Mouse (Mus musculus) bone marrow, adult 2 months (tissue): ENCODE results near the gene Cercam. TPM values are rescaled to one million over a fixed set of nuclear protein-coding genes. Genes with fewer than 3 reads are reported as not detected.

Source experiments
- H3K27ac ChIP-seq: fragments of 200-500 bp; 2 replicates; pipeline ENCODE4 v1.5.1; 2012; ENCODE audit warnings: low read depth, mild to moderate bottlenecking, control low read depth, inconsistent platforms, low read length; ENCODE audit not compliant: control insufficient read depth, poor library complexity, insufficient read depth
- H3K4me1 ChIP-seq: fragments of 200-500 bp; 2 replicates; pipeline ENCODE4 v1.6.1; 2011; ENCODE audit warnings: low read length; ENCODE audit not compliant: control insufficient read depth, insufficient read depth
- H3K4me3 ChIP-seq: fragments of 200-500 bp; replicated peaks from 2 replicates; pipeline ENCODE3; 2011; ENCODE audit warnings: mild to moderate bottlenecking, low read depth, low read length, control low read depth; ENCODE audit not compliant: control insufficient read depth
- CTCF ChIP-seq: fragments of 200-500 bp; IDR thresholded peaks from 2 replicates; pipeline ENCODE4 v1.5.1; 2011; ENCODE audit warnings: low read length, control low read depth; ENCODE audit not compliant: control insufficient read depth, insufficient read depth
- POLR2A ChIP-seq: fragments of 200-500 bp; IDR thresholded peaks from 2 replicates; pipeline ENCODE4 v1.6.1; 2011; ENCODE audit warnings: low read depth, mild to moderate bottlenecking, control low read depth, low read length, borderline replicate concordance; ENCODE audit not compliant: control insufficient read depth
- WGBS: fragments of 180-500 bp; shearing (Covaris S2); methylation state at CpG from one replicate; pipeline ENCODE4 v1.1.7; 2018; 5-methylcytosine and 5-hydroxymethylcytosine counted together
- polyA plus RNA-seq: library from polyadenylated mRNA; stranded (reverse); fragments of >200 nt; gene quantifications from 2 replicates; pipeline ENCODE4 v1.2.4, GENCODE M21; 2011; ENCODE audit warnings: low replicate concordance; ENCODE audit not compliant: missing spikeins, insufficient read depth, insufficient read length

Cercam gene
- polyA plus RNA-seq, 1 experiment: 12.9 TPM

DNA sequence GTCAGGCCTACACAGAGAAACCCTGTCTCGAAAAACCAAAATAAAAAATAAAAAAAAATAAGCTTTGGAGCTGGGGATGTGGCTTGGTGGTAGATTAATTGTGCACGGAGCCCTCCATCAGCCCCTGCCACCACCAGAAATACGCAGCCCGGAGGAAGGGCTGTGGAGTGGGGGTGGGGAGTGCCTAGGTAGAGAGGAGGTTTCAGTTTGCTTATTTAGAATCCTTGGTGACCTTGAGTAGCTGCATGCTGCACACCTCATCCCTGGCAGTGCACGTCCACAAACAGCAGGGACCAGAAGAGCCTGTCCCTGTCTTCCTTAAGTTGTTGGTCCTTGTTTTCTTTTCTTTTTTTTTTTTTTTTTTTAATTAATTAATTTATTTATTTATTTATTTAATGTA lies 35.2 kb upstream of the Cercam start:
- TF ChIP-seq CTCF (no peak), POLR2A (no peak)
- Histone ChIP-seq H3K4me3 (no peak overlapping the region), H3K4me1 (no peaks in the 10 kb centered on the region), H3K27ac (no peak overlapping the region)
- 88% methylated on average over 5 of the region's 5 CpGs for WGBS

DNA sequence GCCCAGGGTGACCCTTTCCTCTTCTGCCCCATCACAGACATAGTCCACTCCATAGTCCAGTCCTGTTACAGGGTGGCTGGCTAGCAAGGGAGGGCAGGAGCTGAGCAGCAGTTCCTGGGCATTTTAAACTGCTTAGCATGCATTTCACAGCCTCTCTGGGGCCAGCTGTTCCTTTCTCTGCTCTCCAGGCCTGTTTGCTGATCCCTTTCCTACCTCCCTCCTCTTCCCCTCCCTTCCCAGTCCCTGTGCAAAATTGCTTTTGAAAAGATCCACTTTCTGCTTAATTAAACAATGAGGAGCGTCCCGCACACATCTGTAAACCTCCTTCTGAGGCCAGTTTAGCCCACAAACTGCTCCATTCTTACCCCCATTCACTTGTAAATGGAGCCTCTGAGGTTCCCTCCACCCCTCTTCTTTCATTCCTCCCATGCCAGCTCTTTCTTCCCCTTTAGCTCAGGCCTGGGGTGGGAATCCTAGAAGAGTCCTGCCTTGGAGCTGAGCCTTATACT lies 33.5 kb upstream of the Cercam start:
- TF ChIP-seq CTCF (no peak), POLR2A (no peak)
- 90% methylated on average over 2 of the region's 2 CpGs for WGBS

DNA sequence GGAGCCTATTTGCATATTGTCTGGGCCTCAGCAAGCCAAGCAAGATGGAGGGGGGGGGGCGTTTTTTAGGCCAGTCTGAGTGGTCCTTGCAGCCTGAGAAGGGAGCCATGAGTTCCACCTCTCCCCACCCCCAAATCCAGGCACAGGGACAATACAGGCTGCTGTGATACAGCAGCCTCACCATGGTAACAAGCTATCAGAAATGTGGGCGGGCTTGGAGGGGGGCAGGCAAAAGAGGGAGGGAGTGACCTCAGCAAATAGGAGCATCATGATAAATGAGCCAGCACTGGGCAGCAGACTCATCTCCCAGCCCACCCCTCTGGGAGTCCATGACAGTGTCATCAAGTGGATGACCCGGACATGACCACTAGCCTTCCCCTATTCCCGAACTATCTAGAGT lies 29.5 kb upstream of the Cercam start:
- no peaks in the 10 kb centered on the region for H3K4me1 ChIP-seq
- H3K27ac ChIP-seq: no peak overlapping the region; the same call in 1 of the 2 replicates
- no peak overlapping the region for H3K4me3 ChIP-seq
- no peak for TF ChIP-seq POLR2A
- TF ChIP-seq CTCF: no peak
- WGBS: 73% methylated on average over 4 of the region's 4 CpGs

More for the DNA sequence above, 33.5 kb upstream of the Cercam start:
- no peaks in the 10 kb centered on the region for H3K4me1 ChIP-seq
- H3K27ac ChIP-seq: no peak overlapping the region
- no peak overlapping the region for H3K4me3 ChIP-seq

DNA sequence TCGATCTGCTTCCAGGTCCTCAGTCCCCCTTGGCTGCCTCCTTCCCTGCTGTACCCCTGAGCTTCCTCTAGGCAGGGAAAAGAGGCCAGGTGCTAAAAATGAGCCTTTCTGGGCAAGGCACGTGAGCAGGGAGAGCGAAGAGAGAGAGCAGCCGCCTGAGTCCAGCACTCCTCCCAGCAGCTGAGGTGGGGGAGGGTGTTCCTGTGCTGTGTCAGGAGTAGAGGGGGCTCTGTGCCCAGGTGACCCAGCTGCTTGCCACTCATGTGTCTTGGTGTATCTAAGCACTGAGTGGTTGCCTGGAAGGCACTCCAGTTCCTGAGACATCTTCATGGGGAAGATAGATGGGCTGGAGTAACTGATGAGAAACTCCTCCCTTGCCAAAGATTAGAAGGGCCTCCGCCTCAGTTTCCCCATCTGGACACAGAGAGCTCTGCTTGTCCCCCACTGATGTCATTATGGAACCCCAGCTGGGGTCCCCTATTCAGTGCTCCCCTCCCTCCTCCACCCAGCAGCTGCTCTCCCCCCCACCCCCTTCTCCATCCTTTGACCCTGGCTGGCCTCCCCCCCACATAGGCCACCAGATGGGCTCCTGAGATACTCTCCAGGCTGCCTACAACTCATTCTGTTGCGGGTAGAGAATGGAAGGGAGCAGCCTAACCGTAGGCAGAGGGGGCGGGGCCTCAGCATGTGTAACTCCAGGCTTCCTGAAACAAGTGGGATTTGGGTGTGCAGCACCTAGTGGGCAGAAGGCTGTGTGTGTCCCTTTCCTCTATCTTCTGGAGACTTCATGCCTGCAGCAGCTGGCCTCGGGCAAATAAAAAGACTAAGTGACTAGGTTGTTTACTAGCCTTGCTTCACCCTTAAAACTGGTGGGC lies 25.5 kb upstream of the Cercam start:
- TF ChIP-seq POLR2A (no peak), CTCF (no peak)
- Histone ChIP-seq H3K4me1 (no peaks in the 10 kb centered on the region), H3K27ac (no peak overlapping the region), H3K4me3 (no peak overlapping the region)
- WGBS: 80% methylated on average over 9 of the region's 9 CpGs

DNA sequence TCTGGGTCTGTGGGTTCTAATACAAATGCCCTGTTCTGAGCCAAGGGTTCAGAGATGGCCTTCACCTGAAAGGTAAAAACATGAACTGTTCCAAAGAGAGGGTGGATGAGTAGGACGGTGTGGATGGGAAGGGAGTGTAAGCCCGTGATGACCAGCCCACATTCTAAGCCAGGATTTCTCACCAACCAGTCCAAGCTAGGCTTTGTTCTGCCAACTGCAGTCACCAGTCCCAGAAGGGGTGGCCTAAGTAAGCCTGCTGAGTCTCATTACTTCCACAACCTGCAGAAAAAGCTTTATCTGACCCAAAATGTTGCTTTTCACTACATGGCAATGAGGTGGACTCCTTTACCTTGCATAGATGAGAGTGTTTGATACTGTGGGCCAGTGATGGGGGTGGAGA lies 24.8 kb upstream of the Cercam start:
- Histone ChIP-seq H3K4me3 (no peak overlapping the region), H3K27ac (no peak overlapping the region), H3K4me1 (no peaks in the 10 kb centered on the region)
- TF ChIP-seq CTCF (no peak), POLR2A (no peak)
- WGBS: 94% methylated on average over 2 of the region's 2 CpGs

DNA sequence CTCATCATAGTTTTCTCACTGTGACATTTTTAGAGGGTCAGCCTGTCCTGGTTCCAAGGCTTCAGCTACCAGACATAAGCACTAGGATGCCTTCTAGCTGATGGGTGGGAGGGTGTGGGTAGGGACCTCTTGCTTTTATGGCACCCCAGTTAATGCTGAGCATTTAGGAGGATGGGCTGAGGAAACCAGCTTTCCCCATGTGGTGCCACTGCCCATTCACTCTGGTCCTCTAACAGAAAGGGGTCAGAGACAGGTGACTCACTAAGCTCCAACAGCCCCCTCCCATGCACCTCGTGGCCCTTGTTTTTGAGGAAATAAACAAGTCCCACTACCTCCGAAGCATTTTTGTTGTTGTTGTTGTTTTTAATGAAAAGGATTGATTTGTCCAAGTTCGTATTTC lies 24.3 kb upstream of the Cercam start:
- TF ChIP-seq POLR2A (no peak), CTCF (no peak)
- H3K4me1 ChIP-seq: no peaks in the 10 kb centered on the region
- WGBS: 79% methylated on average over 3 of the region's 3 CpGs
- no peak overlapping the region for H3K27ac ChIP-seq
- H3K4me3 ChIP-seq: no peak overlapping the region

DNA sequence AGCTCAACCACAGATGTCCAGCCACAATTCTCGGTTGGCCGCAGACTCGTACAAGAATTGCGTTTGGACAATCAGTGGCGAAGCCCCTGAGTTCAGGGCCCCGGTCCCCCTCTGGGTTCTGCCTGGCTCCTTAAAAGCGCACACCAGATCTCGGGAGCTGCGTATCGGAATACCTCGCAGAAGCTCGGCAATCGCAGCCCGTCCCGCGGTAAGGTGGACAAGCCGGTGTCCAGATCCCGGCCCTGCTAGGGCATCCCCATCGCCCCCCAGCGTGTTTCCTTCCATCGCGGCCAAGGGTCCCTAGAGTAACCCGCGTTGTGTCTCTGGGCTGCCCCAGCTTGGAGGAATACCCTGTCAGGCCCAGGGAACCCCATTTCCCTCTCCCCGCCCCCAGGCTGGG lies 23.3 kb upstream of the Cercam start:
- no peak overlapping the region for H3K4me3 ChIP-seq
- WGBS: 77% methylated on average over 25 of the region's 25 CpGs
- no peak for TF ChIP-seq CTCF
- no peak for TF ChIP-seq POLR2A
- no peak overlapping the region for H3K27ac ChIP-seq
- H3K4me1 ChIP-seq: no peaks in the 10 kb centered on the region

DNA sequence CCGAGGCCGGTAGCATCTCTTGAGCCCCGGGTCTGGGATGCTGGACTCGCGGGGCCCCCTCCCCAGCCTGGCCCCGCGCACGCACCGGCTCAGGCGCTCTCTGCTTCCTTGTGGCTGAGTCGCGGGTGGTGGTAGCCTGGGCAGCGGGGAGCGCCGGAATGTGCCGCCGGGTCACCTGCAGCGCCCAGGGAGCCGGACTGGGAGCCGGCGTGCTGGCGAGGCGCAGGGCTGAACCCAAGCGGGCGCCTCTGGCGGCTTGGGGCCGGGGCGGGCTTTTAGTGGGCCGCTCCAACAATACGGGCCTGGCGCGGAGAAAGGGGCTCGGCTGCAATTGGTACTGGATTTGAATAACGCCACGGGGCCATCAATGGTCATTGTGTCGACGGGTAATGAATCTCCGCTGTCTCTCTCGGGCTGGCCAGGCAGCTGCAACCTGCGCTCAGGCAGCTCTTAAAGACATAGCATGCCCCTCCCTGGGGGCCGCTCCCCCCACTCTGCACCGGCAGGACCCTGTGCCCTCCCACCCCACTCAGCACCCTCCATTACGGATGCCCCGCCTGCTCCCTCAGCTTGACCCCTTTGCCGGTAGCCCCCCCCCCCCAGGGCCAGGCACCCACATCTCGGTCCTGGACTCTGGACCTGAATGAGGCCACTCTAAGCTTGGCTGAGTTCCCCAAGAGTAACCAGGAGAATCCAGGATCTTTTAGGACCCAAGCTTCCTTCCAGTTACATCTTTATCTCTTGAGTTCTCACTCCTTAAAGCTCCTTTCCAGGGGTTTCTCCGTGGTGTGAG lies 22.7 kb upstream of the Cercam start:
- no peak overlapping the region for H3K27ac ChIP-seq
- TF ChIP-seq CTCF: no peak
- TF ChIP-seq POLR2A: no peak
- WGBS: 64% methylated on average over 47 of the region's 47 CpGs
- H3K4me1 ChIP-seq: no peaks in the 10 kb centered on the region
- H3K4me3 ChIP-seq: no peak overlapping the region
